Mouse (Mus musculus) erythroblast, embryonic 14.5 days (primary cell): ENCODE data around the gene Pgm2.

Source experiments
- GATA1 ChIP-seq: IDR thresholded peaks from 2 replicates; pipeline ENCODE4 v1.6.1; 2012; ENCODE audit warnings: low read length, inconsistent platforms, mixed read lengths
- TAL1 ChIP-seq: IDR thresholded peaks from 3 replicates; pipeline ENCODE4 v1.6.1; 2012; ENCODE audit warnings: low read length, inconsistent platforms, mixed read lengths

GRCm38 (mm10) chr5:64165826-64166225, 73.1 kb downstream of the Pgm2 start:
- TF ChIP-seq GATA1, result no peak
- no peak for TF ChIP-seq TAL1
